Comparison of ENCODE assay signal across 9 mouse cellular contexts in genomic region chr2:103930306-103931019, GRCm38 (mm10). TPM values are rescaled to one million over a fixed set of nuclear protein-coding genes. Genes with fewer than 3 reads are reported as not detected.
DNase-seq lines count a peak whose midpoint lies in the region; ATAC-seq and TF ChIP-seq lines count a peak whose summit lies in the region.
"Had no signal": no experiment of that assay in that cellular context is flagged by ENCODE, and none has a peak within 500 bp of the region (broad histone marks: within the 10 kb centered on the region; RNA-seq: fewer than 3 reads in every experiment).

No protein-coding gene starts in this region.

- no peak overlapping the region for H3K27ac ChIP-seq in heart, embryonic 11.5 days (ENCODE audit: low read depth, low read length)
- peak overlapping the region; percentile 31 for H3K27ac ChIP-seq in limb, embryonic 12.5 days
- no peak overlapping the region for H3K27ac ChIP-seq in left cerebral cortex, adult 2 months
- no peak overlapping the region for H3K27ac ChIP-seq in liver, postnatal 0 days (ENCODE audit: low read depth)

- H3K4me3 ChIP-seq in heart, embryonic 11.5 days (ENCODE audit: low read depth, low read length): no peak overlapping the region
- H3K4me3 ChIP-seq in limb, embryonic 12.5 days (replicated peaks): no peak overlapping the region
- H3K4me3 ChIP-seq in left cerebral cortex, adult 2 months: no peak overlapping the region
- no peak overlapping the region for H3K4me3 ChIP-seq in liver, postnatal 0 days (ENCODE audit: low read depth, low read length)
- H3K4me3 ChIP-seq: myocyte had no signal

- WGBS in heart, embryonic 11.5 days (ENCODE audit: insufficient replicate concordance): 67% methylated on average over 13 of the region's 13 CpGs
- WGBS in limb, embryonic 12.5 days: 20% methylated on average over 13 of the region's 13 CpGs
- 50% methylated on average over 13 of the region's 13 CpGs for WGBS in liver, postnatal 0 days (ENCODE audit: insufficient replicate concordance)

- 0 out of 2 replicates have a peak, but pooled peaks cover 3% of the 10 kb centered on the region for H3K27me3 ChIP-seq in heart, embryonic 11.5 days (ENCODE audit: control insufficient read depth, insufficient read depth, low read length)
- no peaks in the 10 kb centered on the region for H3K27me3 ChIP-seq in limb, embryonic 12.5 days
- H3K27me3 ChIP-seq in liver, postnatal 0 days (ENCODE audit: insufficient read depth, low read length): no peaks in the 10 kb centered on the region

- TF ChIP-seq EP300 in liver, postnatal 0 days (IDR thresholded peaks at IDR 0.05; ENCODE audit: low read depth): no peak

- no peak for TF ChIP-seq CTCF in brain, embryonic 14.5 days (IDR thresholded peaks at IDR 0.05; ENCODE audit: borderline replicate concordance, extremely low read depth, insufficient read depth, insufficient read length)
- no peak for TF ChIP-seq CTCF in left cerebral cortex, adult 2 months (IDR thresholded peaks at IDR 0.05)
- no peak for TF ChIP-seq CTCF in liver, postnatal 0 days (IDR thresholded peaks at IDR 0.05; ENCODE audit: low read depth)

- no peaks in the 10 kb centered on the region for H3K4me1 ChIP-seq in heart, embryonic 11.5 days (ENCODE audit: control insufficient read depth, insufficient read depth, low read length)
- peaks cover 39% of the 10 kb centered on the region for H3K4me1 ChIP-seq in limb, embryonic 12.5 days (replicated peaks)
- H3K4me1 ChIP-seq in liver, postnatal 0 days (ENCODE audit: insufficient read depth): peaks cover 19% of the 10 kb centered on the region

- DNase-seq in heart, adult 18-20 months: peak; percentile 54 to 56
- DNase-seq in brain, embryonic 14.5 days (ENCODE audit: low read depth): peak; percentile 92
- DNase-seq in heart, postnatal 25 days (ENCODE audit: low spot score): peak; percentile 11
- DNase-seq in frontal cortex, postnatal 10 days (ENCODE audit: low spot score in 2 of 2): no peak
- no peak for DNase-seq in left cerebral cortex, adult 2 months (ENCODE audit: extremely low spot score in 1 of 2, low spot score in 2 of 2)
- no peak for DNase-seq in liver, postnatal 0 days

- ATAC-seq in heart, embryonic 11.5 days (replicated peaks; ENCODE audit: insufficient number of reproducible peaks, low FRiP score, low TSS enrichment): no peak
- ATAC-seq in limb, embryonic 12.5 days (ENCODE audit: insufficient number of reproducible peaks, insufficient read depth, low FRiP score, low TSS enrichment, low read depth): no peak
- no peak for ATAC-seq in liver, postnatal 0 days

- H3K36me3 ChIP-seq in heart, embryonic 11.5 days (ENCODE audit: control insufficient read depth, insufficient read depth, low read length): no peaks in the 10 kb centered on the region
- H3K36me3 ChIP-seq in limb, embryonic 12.5 days: no peaks in the 10 kb centered on the region
- no peaks in the 10 kb centered on the region for H3K36me3 ChIP-seq in liver, postnatal 0 days (replicated peaks; ENCODE audit: insufficient read depth, low read length)

- H3K9ac ChIP-seq in heart, embryonic 11.5 days (ENCODE audit: low read depth, low read length): no peak overlapping the region
- H3K9ac ChIP-seq in limb, embryonic 12.5 days (replicated peaks): no peak overlapping the region
- no peak overlapping the region for H3K9ac ChIP-seq in liver, postnatal 0 days (replicated peaks)

- H3K9me3 ChIP-seq in heart, embryonic 11.5 days (replicated peaks; ENCODE audit: control insufficient read depth, low read length): no peaks in the 10 kb centered on the region
- no peaks in the 10 kb centered on the region for H3K9me3 ChIP-seq in limb, embryonic 12.5 days
- H3K9me3 ChIP-seq in liver, postnatal 0 days (ENCODE audit: low read length): no peaks in the 10 kb centered on the region

- intact Hi-C loops in heart, postnatal 25 days (cut with DNase I): no loop called here
- intact Hi-C loops in left cerebral cortex, adult 2 months (cut with DNase I): no loop called here

- no peak for TF ChIP-seq POLR2A in brain, embryonic 14.5 days (IDR thresholded peaks at IDR 0.05; ENCODE audit: borderline replicate concordance, extremely low read depth, insufficient read depth, insufficient read length, poor library complexity, severe bottlenecking)

- H3K4me2 ChIP-seq in heart, embryonic 11.5 days: no peak overlapping the region
- no peak overlapping the region; the same call in 1 of the 2 replicates for H3K4me2 ChIP-seq in limb, embryonic 12.5 days
- no peak overlapping the region for H3K4me2 ChIP-seq in liver, postnatal 0 days (ENCODE audit: low read depth, low read length)

RNA-seq across cellular contexts. Expression of gene Lmo2, which starts 27.3 kb away (rescaled TPM):
- 10 to 100 TPM; 21.6 to 26.0 TPM for total RNA-seq in heart, adult 18-20 months (2021)
- 27.9 TPM in 2 replicates for polyA plus RNA-seq in heart, embryonic 11.5 days (2014; fragmentation: Nextera tagmentation; extraction: Ambion mirVana)
- polyA plus RNA-seq in brain, embryonic 14.5 days (2012; rRNA removed): 35.6 and 38.3 TPM in 2 replicates
- total RNA-seq in heart, postnatal 25 days (2021): 10 to 100 TPM; 19.3 to 19.8 TPM
- 20.0 and 22.6 TPM in 2 replicates for polyA plus RNA-seq in limb, embryonic 12.5 days (2016; fragmentation: Nextera tagmentation; extraction: Ambion mirVana)
- 10 to 100 TPM; 13.4 to 13.7 TPM for total RNA-seq in left cerebral cortex, adult 2 months (2021)
- 58.8 and 63.7 TPM in 2 replicates for polyA plus RNA-seq in liver, postnatal 0 days (2015; fragmentation: Nextera tagmentation; extraction: Ambion mirVana)

Comparison
In these comparisons a context has a peak if more than half of its experiments do, and no peak if none do; other contexts are left out.
1. DNase-seq: peak in heart, adult 18-20 months (2 of 2), brain, embryonic 14.5 days (single experiment) and heart, postnatal 25 days (single experiment); none in frontal cortex, postnatal 10 days (0 of 2), left cerebral cortex, adult 2 months (0 of 2) and liver, postnatal 0 days (single experiment).